Mouse (Mus musculus) cerebral cortex, adult 2 months (tissue): Measurements from ENCODE around the gene Scn10a.

Source experiments
- WGBS: fragments of 180-500 bp; shearing (Covaris S2); methylation state at CpG from one replicate; pipeline ENCODE4 v1.1.7; 2018; 5-methylcytosine and 5-hydroxymethylcytosine counted together

The Scn10a gene

GRCm38 (mm10) chr9:119719222-119719621 lies at the start of gene Scn10a:
TSS of gene Scn10a (minus strand) at chr9:119719322.
- 82% methylated on average over 11 of the region's 11 CpGs for WGBS

DNA sequence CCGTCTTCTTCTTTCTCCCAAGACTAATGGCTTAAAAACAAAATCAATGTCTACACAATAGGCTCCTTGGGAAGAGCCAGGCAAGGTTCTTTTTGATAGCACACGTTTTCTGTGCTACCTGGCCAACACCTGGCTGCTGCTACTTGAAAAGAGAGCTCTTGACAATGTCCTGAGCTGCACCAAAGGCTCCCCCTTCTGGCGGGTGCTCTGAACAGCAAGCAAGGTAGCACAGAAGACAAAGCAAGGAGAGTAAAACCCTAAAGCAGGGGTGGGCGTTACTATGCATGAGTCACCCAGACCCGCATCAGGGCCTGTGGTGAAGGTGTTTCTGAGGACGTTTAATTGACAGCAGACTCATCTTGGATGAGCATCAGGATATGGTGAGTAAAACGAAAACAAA lies 49.5 kb upstream of the Scn10a start:
- WGBS, result 44% methylated on average over 7 of the region's 7 CpGs

- 88% methylated on average over 3 of the region's 3 CpGs for WGBS
Measured at GRCm38 (mm10) chr9:119760226-119760625, 41.1 kb upstream of the Scn10a start.

DNA sequence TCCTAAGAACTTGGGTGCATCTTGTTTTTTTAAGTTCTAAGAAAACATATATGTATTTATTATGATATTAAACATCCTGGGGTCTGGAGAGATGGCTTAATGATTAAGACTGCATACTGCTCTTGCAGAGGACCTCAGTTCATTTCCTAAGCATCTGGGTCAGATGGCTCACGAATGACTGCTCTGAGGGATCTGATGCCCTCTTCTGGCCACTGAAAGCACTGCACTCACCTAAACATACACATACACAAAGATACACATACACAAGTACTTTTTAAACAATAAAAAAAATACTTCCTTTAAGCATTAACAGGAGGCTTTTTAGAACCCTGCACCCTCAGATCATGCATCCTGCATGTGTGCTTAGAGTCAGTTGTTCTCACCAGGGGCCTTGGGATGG lies 40.3 kb upstream of the Scn10a start:
- 93% methylated on average over 1 of the region's 1 CpGs for WGBS

DNA sequence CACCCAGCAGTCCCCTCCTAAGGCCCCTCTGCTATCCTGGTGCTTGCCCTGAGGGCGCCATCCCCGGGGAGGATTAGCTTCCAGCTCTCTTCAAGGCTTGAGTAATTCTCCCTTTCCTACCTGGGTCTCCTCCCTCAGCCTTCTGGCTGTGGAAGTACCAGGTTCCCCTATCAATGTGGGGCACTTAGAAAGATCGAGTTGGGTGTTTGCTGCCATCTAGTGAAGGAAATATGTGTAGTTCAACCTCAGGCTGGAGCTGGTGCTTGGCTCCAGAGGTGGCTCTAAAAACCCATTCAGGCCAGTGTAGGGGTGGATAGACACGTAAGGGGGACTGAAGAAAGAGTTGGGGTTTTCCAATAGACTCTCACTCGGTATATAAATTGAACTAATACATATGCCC lies 32.4 kb upstream of the Scn10a start:
- 7% methylated on average over 5 of the region's 5 CpGs for WGBS

DNA sequence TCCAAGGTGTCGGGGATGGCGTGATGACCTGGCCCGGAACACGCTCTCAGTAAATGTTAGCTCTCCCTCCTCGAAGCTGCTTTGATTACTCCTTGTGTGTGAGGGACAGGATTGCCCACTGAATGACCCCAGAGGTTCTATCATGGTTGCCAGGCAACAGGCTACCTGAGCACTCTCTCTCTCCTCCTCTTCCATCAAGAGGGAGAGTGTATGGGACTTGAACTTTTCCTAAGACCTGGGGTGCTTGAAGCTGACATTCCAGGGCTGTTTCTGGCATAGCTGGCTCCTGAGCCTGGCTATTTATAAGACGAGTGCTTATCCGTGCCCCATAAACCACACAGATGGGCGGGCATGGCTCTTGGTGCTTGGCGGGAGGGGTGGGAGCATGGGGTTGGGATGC lies 30.0 kb upstream of the Scn10a start:
- WGBS, result 83% methylated on average over 9 of the region's 9 CpGs

DNA sequence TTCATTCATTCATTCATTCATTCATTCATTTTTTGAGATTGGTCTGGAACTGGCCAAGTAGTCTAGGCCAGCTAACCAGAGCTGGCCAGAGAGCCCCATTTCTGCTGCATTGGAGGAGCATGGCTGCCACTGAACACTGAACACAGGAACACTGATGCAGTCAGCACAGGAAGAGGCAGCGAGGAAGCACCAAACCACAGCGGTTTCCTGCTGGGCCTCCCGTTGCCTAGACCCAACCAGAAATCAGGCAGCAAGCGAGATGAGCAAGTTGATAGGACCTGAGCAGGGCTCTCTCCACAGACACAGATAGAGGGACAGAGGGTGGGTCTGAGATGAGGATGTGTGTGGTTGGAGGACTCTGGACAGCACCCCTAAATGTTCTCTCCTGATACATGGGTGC lies 24.8 kb upstream of the Scn10a start:
- WGBS, result 84% methylated on average over 4 of the region's 4 CpGs

GRCm38 (mm10) chr9:119743312-119743711 lies 24.2 kb upstream of the Scn10a start:
- WGBS, result 66% methylated on average over 3 of the region's 3 CpGs

DNA sequence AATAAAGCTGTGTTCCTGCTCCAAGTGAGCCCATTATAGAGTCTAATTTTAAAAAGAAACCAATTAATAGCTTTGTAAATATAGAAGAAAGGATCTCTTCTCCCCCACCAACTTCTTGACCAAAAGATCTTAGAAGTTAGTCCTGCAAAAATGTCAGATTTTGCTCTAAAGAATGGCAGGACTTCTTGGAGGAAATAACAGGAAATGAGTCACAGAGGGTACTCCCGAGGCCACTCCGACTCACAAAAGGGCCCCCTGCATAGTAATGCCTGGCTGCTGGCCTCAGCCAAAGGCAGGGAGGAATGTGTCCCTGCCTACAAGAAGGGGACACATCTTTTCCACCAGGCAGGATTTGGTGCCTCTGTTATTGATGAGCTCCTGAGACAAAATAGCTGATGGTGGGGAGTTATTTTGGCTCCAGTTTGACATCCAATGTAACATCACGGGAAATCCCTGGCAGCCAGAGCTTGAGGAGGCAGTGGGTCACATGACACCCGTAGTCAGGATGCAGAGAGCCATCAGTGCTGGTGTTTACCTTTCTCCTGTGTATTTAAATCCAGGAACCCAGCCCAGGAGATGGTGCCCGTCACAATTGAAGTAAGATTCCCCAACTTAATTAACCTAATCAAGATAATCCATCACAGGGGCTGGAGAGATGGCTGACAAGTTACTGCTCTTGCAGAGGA lies 22.1 kb upstream of the Scn10a start:
- WGBS, result 55% methylated on average over 5 of the region's 5 CpGs

DNA sequence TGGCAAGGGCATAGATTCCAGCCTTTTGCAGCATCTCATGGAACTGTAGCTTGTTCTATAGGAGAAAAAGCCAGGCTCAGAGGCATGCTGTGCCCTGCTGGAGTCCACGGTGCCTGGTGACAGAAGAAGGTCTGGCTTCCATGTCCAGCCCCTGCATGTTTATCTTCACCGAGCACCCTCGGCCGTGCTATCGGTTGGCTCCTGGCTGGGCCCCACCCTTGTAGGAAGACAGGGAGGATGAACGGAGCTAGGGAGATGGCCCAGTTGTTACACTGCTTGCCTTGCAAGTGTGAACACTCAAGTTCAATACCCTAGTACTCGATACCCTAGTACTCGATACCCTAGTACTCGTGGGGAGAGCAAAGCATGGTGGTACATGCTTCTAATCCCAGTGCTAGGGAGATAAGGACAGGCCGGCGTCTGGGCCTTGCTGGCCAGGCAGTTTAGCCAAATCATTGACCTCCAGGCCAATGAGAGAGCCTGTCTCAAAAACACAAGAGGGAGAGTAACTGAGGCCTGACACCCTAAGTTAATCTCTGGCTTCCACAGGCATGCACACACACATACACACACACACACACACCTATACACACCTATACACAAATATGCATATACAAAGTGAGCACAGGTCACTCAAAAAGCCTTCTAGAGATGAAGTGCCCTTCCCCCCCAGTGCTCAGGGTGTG lies 9.4 kb upstream of the Scn10a start:
- WGBS, result 93% methylated on average over 11 of the region's 11 CpGs

DNA sequence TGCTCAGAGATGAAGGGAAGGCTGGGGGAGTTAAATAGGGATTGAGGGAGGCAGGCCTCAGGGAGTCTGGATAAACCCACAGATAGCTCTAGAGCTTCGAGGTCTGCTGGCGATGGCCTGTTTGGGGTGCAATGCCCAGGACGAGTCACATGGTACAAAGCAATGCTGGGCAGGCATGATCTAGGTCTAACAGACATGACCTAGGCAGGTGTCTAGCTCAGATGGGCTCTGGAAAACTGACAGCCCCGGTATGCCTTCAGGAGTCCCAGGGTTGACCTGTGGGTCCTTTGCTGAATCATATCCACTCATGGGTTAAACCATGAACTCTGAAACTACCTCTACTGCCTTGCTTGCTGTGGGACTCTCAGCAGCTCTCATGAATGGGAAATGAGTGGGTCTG lies 7.9 kb upstream of the Scn10a start:
- 94% methylated on average over 4 of the region's 4 CpGs for WGBS

- 60% methylated on average over 6 of the region's 6 CpGs for WGBS
Measured at GRCm38 (mm10) chr9:119725293-119725862, 6.3 kb upstream of the Scn10a start.

DNA sequence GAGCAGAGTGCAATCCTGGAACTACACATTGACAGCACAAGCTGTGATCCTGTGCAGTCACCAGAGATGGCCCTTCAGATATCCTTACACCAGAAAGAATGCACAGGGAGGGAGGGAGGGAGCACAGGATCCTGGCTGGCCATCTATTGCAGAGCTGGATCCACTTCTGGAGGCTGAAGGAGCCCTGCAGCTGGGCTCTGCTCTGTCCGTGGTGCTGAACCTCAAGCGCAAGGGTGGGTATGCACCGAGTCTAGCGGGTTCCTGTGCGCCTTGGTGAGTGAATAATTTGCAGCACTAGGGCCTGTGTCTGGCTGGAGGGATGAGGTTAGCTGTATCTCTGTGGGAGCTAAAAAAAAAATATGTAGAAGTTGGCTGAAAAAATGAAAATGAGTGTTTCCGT lies 12.4 kb downstream of the Scn10a start:
- 24% methylated on average over 6 of the region's 6 CpGs for WGBS

DNA sequence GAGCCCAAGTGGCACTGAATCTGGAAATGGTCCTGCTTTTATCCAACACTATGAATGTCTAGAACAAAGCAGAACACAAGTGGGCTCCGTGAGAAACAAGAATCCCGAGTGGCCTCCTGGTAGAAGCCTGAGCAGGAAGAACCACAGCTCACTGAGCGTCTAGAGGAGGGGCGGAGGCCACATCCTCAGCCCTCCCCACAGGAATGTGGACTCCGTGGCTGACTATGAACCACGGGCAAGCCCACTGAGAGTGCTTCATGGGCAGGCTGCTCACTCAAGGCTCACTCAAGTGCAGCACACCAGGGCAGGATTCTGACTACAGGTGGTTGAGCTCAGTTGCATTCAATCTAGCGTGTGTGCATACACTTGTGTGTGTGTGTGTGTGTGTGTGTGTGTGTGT lies 27.6 kb downstream of the Scn10a start:
- 77% methylated on average over 7 of the region's 7 CpGs for WGBS

DNA sequence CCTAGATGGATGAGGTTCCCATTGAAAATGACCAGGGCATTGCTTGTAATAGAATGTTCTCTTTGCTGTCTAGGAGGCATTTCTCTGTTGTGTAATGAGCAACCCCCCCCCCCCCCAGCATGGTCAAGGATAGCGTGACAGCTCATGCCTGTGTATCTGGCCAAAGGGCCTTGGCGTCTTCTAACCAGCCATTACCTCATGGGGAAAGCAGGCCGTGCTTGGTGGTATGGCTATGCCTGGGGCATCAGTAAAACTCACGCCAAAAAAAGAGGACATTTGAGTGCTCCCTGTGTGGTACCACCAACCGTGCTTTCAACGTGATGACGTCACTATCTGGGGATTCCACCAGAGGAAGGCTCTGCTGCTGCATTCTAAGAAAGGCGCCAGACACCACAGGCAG lies 28.1 kb downstream of the Scn10a start:
- 74% methylated on average over 8 of the region's 8 CpGs for WGBS

- 83% methylated on average over 8 of the region's 8 CpGs for WGBS
Measured at GRCm38 (mm10) chr9:119687893-119688292, 31.2 kb downstream of the Scn10a start.

- 94% methylated on average over 8 of the region's 8 CpGs for WGBS
Measured at GRCm38 (mm10) chr9:119686187-119686586, 32.9 kb downstream of the Scn10a start.

DNA sequence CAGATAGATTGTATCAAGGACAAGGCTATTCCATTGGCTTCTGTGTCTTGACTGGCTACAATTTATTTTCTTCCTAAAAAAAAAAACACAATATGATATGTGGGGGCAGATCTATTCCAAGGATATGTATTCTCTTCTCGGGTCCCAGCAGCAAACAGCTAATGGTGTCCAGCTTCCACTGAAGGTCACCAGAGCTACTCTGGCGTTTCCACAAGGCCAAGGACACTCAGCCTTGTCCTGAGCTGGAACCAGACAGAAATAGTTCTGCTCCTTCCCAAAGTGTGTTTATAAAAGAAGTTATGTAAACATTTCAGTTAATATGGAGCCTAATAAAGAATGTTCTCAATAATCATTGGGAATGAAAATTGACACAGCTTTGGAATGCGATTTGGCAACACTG lies 38.2 kb downstream of the Scn10a start:
- 80% methylated on average over 3 of the region's 3 CpGs for WGBS

DNA sequence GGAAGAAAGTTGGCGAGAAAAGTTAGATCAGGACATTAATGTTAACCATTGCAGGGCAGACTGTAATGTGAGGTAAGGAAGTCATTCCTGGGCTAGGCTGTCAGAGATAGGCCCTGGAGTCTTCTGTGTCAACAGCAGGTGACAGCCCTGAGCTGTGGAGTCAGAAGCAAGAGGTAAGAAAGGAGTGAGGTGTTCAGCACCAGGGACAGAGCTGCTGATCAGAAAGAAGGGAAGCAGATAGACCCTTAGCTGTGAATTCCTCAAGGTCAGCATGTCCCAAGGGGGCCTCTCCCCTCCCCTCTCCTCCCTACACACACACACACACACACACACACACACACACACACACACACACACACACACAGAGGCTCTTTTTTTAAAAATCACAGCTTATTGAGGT lies 55.0 kb downstream of the Scn10a start:
- 79% methylated on average over 1 of the region's 1 CpGs for WGBS

DNA sequence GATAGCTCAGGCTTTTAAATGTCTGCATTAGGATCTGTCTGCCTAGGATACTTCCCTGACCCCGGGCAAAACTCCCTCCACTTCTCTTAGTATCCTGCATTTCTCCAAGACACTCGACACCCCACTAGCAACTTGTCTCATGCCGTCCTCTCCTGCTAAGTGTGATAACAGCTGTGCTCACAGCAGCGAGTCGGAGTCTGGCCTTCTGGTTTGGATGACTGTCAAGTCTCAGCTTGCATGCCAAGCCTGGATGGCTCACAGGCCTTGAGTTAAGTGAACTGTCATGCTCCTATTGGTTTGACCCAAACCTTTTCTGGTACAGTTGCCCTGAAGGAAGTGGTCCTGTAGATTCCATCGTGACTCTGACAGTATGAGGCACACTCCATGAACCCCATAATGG lies 63.0 kb downstream of the Scn10a start:
- WGBS, result 43% methylated on average over 6 of the region's 6 CpGs

GRCm38 (mm10) chr9:119653758-119654157 lies 65.4 kb downstream of the Scn10a start:
- 77% methylated on average over 5 of the region's 5 CpGs for WGBS

GRCm38 (mm10) chr9:119646942-119647547 lies 72.1 kb downstream of the Scn10a start:
- 67% methylated on average over 8 of the region's 8 CpGs for WGBS

- 93% methylated on average over 6 of the region's 6 CpGs for WGBS
Measured at GRCm38 (mm10) chr9:119641985-119642384, 77.1 kb downstream of the Scn10a start.
